Mouse (Mus musculus): ENCODE results near the gene Pink1. TPM values are rescaled to one million over a fixed set of nuclear protein-coding genes. Genes with fewer than 3 reads are reported as not detected.
A peak's percentile ranks its signal among the peaks of the same experiment; 100 is the strongest.

The Pink1 gene
- polyA plus RNA-seq, 1 experiment from 2014 or later = 103 TPM

- H3K9me3 ChIP-seq (replicated peaks) = no peaks in the 10 kb centered on the region
- no peaks in the 10 kb centered on the region for H3K27me3 ChIP-seq (replicated peaks)
- H3K4me2 ChIP-seq = no peak overlapping the region
- peaks cover 4% of the 10 kb centered on the region; the same call in 1 of the 2 replicates for H3K4me1 ChIP-seq
- no peak overlapping the region for H3K9ac ChIP-seq (replicated peaks)
- no peak for ATAC-seq (ENCODE audit: low FRiP score)
- H3K4me3 ChIP-seq (replicated peaks) = no peak overlapping the region
- no peak overlapping the region for H3K27ac ChIP-seq (replicated peaks)
- WGBS = 93% methylated on average over 12 of the region's 12 CpGs
- no peaks in the 10 kb centered on the region for H3K36me3 ChIP-seq
Observed at GRCm38 (mm10) chr4:138286411-138286810, 39.7 kb downstream of the Pink1 start.

GRCm38 (mm10) chr4:138282834-138283233 lies 43.3 kb downstream of the Pink1 start:
- Histone ChIP-seq H3K36me3 (no peaks in the 10 kb centered on the region), H3K4me1 (peaks cover 4% of the 10 kb centered on the region; the same call in 1 of the 2 replicates), H3K9me3 (replicated peaks) (no peaks in the 10 kb centered on the region), H3K27ac (replicated peaks) (no peak overlapping the region), H3K4me3 (replicated peaks) (no peak overlapping the region), H3K9ac (replicated peaks) (no peak overlapping the region), H3K4me2 (no peak overlapping the region), H3K27me3 (replicated peaks) (no peaks in the 10 kb centered on the region)
- WGBS = 25% methylated on average over 4 of the region's 4 CpGs
- ATAC-seq (ENCODE audit: low FRiP score) = peak; percentile 58; the same call in 1 of the 2 replicates

GRCm38 (mm10) chr4:138278346-138278745 lies 47.8 kb downstream of the Pink1 start:
- H3K27ac ChIP-seq (replicated peaks) = no peak overlapping the region
- 69% methylated on average over 7 of the region's 7 CpGs for WGBS
- no peak overlapping the region for H3K4me3 ChIP-seq (replicated peaks)
- ATAC-seq (ENCODE audit: low FRiP score) = no peak
- H3K4me2 ChIP-seq = no peak overlapping the region
- no peak overlapping the region for H3K9ac ChIP-seq (replicated peaks)
- H3K27me3 ChIP-seq (replicated peaks) = no peaks in the 10 kb centered on the region
- H3K4me1 ChIP-seq = no peaks in the 10 kb centered on the region
- no peaks in the 10 kb centered on the region for H3K9me3 ChIP-seq (replicated peaks)
- no peaks in the 10 kb centered on the region for H3K36me3 ChIP-seq

- WGBS = 66% methylated on average over 14 of the region's 14 CpGs
- no peak overlapping the region for H3K4me3 ChIP-seq (replicated peaks)
- H3K9ac ChIP-seq (replicated peaks) = no peak overlapping the region
- H3K4me2 ChIP-seq = no peak overlapping the region
- H3K27ac ChIP-seq (replicated peaks) = peak overlapping the region; percentile 19; the same call in 1 of the 2 replicates
- no peaks in the 10 kb centered on the region for H3K9me3 ChIP-seq (replicated peaks)
- H3K36me3 ChIP-seq = no peaks in the 10 kb centered on the region
- no peaks in the 10 kb centered on the region for H3K27me3 ChIP-seq (replicated peaks)
- H3K4me1 ChIP-seq = peaks cover 10% of the 10 kb centered on the region; the same call in 1 of the 2 replicates
- ATAC-seq (ENCODE audit: low FRiP score) = peak; percentile 66
Observed at GRCm38 (mm10) chr4:138272011-138272997, 53.8 kb downstream of the Pink1 start.

GRCm38 (mm10) chr4:138267869-138268268 lies 58.2 kb downstream of the Pink1 start:
- ATAC-seq (ENCODE audit: low FRiP score) = no peak
- H3K9ac ChIP-seq (replicated peaks) = no peak overlapping the region
- H3K4me2 ChIP-seq = no peak overlapping the region
- H3K9me3 ChIP-seq (replicated peaks) = no peaks in the 10 kb centered on the region
- peaks cover 9% of the 10 kb centered on the region for H3K27me3 ChIP-seq (replicated peaks)
- WGBS = 90% methylated on average over 10 of the region's 10 CpGs
- H3K4me3 ChIP-seq (replicated peaks) = no peak overlapping the region
- no peaks in the 10 kb centered on the region for H3K36me3 ChIP-seq
- no peak overlapping the region for H3K27ac ChIP-seq (replicated peaks)
- peaks cover 12% of the 10 kb centered on the region for H3K4me1 ChIP-seq

Small RNA genes lying within 50 kb of the gene (microRNA-seq; reads per million reads assigned to microRNA genes)
- gene Gm27646 (not detected), gene Mir7019 (2.1 reads per million, percentile 6 among the genes with 10 or more reads in this experiment)

Other genes starting within 250 kb of the Pink1 start
- gene Hp1bp3, start 110.0 kb downstream of the Pink1 start, polyA plus RNA-seq (2015; fragmentation: Nextera tagmentation; extraction: Ambion mirVana) = 157 and 167 TPM in 2 replicates
- 17.0 and 19.9 TPM in 2 replicates for gene Sh2d5, start 75.9 kb downstream of the Pink1 start, polyA plus RNA-seq (2015; fragmentation: Nextera tagmentation; extraction: Ambion mirVana)
- 5.0 and 5.2 TPM in 2 replicates for gene Kif17, start 75.9 kb downstream of the Pink1 start, polyA plus RNA-seq (2015; fragmentation: Nextera tagmentation; extraction: Ambion mirVana)
- 217 and 246 TPM in 2 replicates for gene Ddost, start 21.6 kb downstream of the Pink1 start, polyA plus RNA-seq (2015; fragmentation: Nextera tagmentation; extraction: Ambion mirVana)
- gene Cda, start 41.7 kb upstream of the Pink1 start, polyA plus RNA-seq (2015; fragmentation: Nextera tagmentation; extraction: Ambion mirVana) = 10.1 and 11.9 TPM in 2 replicates
- gene Fam43b, start 70.2 kb upstream of the Pink1 start, polyA plus RNA-seq (2015; fragmentation: Nextera tagmentation; extraction: Ambion mirVana) = 13.9 and 14.3 TPM in 2 replicates
- gene Mul1, start 108.4 kb upstream of the Pink1 start, polyA plus RNA-seq (2015; fragmentation: Nextera tagmentation; extraction: Ambion mirVana) = 20.0 and 21.8 TPM in 2 replicates
- 18.9 and 23.1 TPM in 2 replicates for gene Camk2n1, start 128.0 kb upstream of the Pink1 start, polyA plus RNA-seq (2015; fragmentation: Nextera tagmentation; extraction: Ambion mirVana)

Data from neural tube, embryonic 15.5 days (tissue).